Mouse (Mus musculus) MN1 (cell line): Measurements from ENCODE around the gene Rreb1.
A peak's percentile ranks its signal among the peaks of the same experiment; 100 is the strongest.

ENCODE experiments used
- DNase-seq: peaks from one replicate; pipeline ENCODE4 v3.0.0-alpha.2; 2016; ENCODE audit warnings: low spot score

Gene Rreb1

GRCm38 (mm10) chr13:37778147-37778593, at the start of gene Rreb1:
Rreb1 (plus strand) TSS chr13:37778400.
- no peak for DNase-seq

GRCm38 (mm10) chr13:37728551-37728950, 49.6 kb upstream of the Rreb1 start:
- DNase-seq, result no peak

- no peak for DNase-seq
These were observed 46.1 kb upstream of the Rreb1 start for GRCm38 (mm10) chr13:37731914-37732693.

- DNase-seq, result no peak
These were observed 43.7 kb upstream of the Rreb1 start for GRCm38 (mm10) chr13:37734501-37734900.

GRCm38 (mm10) chr13:37740111-37740510, 38.1 kb upstream of the Rreb1 start:
- no peak for DNase-seq

- no peak for DNase-seq
These were observed 37.4 kb upstream of the Rreb1 start for GRCm38 (mm10) chr13:37740752-37741151.

- DNase-seq, result no peak
These were observed 36.0 kb upstream of the Rreb1 start for GRCm38 (mm10) chr13:37742248-37742647.

- no peak for DNase-seq
These were observed 30.7 kb upstream of the Rreb1 start for GRCm38 (mm10) chr13:37747504-37747903.

- DNase-seq, result peak; percentile 7
These were observed 28.7 kb upstream of the Rreb1 start for GRCm38 (mm10) chr13:37749485-37749884.

- DNase-seq, result no peak
These were observed 26.8 kb upstream of the Rreb1 start for GRCm38 (mm10) chr13:37751154-37751950.

- no peak for DNase-seq
These were observed 18.7 kb upstream of the Rreb1 start for GRCm38 (mm10) chr13:37759341-37760012.

GRCm38 (mm10) chr13:37760013-37760342, 18.2 kb upstream of the Rreb1 start:
- no peak for DNase-seq

- DNase-seq, result no peak
These were observed 17.8 kb upstream of the Rreb1 start for GRCm38 (mm10) chr13:37760373-37760772.

GRCm38 (mm10) chr13:37760957-37761941, 17.0 kb upstream of the Rreb1 start:
- DNase-seq, result no peak

GRCm38 (mm10) chr13:37763800-37764407, 14.3 kb upstream of the Rreb1 start:
- no peak for DNase-seq

GRCm38 (mm10) chr13:37769777-37770176, 8.4 kb upstream of the Rreb1 start:
- no peak for DNase-seq

- no peak for DNase-seq
These were observed 4.7 kb upstream of the Rreb1 start for GRCm38 (mm10) chr13:37773476-37773875.

GRCm38 (mm10) chr13:37776675-37777074, 1.5 kb upstream of the Rreb1 start:
- no peak for DNase-seq

- no peak for DNase-seq
These were observed 651 bp upstream of the Rreb1 start for GRCm38 (mm10) chr13:37777351-37778146.

- DNase-seq, result peak; percentile 9
These were observed 513 bp downstream of the Rreb1 start for GRCm38 (mm10) chr13:37778594-37779231.
